Mouse (Mus musculus) liver, embryonic 16.5 days (tissue): ENCODE data around the gene Dusp11. TPM values are rescaled to one million over a fixed set of nuclear protein-coding genes. Genes with fewer than 3 reads are reported as not detected.
A peak's percentile ranks its signal among the peaks of the same experiment; 100 is the strongest.
"Not testable (repeated sequence)": the region's sequence is repeated elsewhere in the genome, so short reads cannot be mapped to it uniquely, and the experiment has no call there.

Experiments
- ATAC-seq: fragments of 200-750 bp; cut with Nextera tagmentation; 2 replicates; pipeline ENCODE4 v1.8.0; 2017; ENCODE audit warnings: low read depth, mild to moderate bottlenecking, moderate number of reproducible peaks, moderate library complexity
- H3K27ac ChIP-seq: fragments of 300-500 bp; sonication (generic); 2 replicates; pipeline ENCODE4 v1.5.1; 2014; ENCODE audit warnings: mild to moderate bottlenecking, low read length
- H3K27me3 ChIP-seq: fragments of 300-500 bp; sonication (generic); 2 replicates; pipeline ENCODE4 v1.6.1; 2014; ENCODE audit warnings: low read depth, low read length, mixed read lengths; ENCODE audit not compliant: control insufficient read depth, insufficient read depth
- H3K36me3 ChIP-seq: fragments of 300-500 bp; sonication (generic); 2 replicates; pipeline ENCODE4 v1.6.1; 2014; ENCODE audit warnings: mild to moderate bottlenecking; ENCODE audit not compliant: control insufficient read depth, insufficient read depth
- H3K4me1 ChIP-seq: fragments of 300-500 bp; sonication (generic); 2 replicates; pipeline ENCODE4 v1.6.1; 2014; ENCODE audit warnings: low read depth, low read length, mixed read lengths; ENCODE audit not compliant: control insufficient read depth
- H3K4me2 ChIP-seq: fragments of 300-500 bp; sonication (generic); 2 replicates; pipeline ENCODE4 v1.6.1; 2014; ENCODE audit warnings: low read depth, low read length, mixed read lengths
- H3K4me3 ChIP-seq: fragments of 300-500 bp; sonication (generic); 2 replicates; pipeline ENCODE4 v1.5.1; 2014; ENCODE audit warnings: low read depth, mild to moderate bottlenecking, low read length
- H3K9ac ChIP-seq: fragments of 300-500 bp; sonication (generic); 2 replicates; pipeline ENCODE4 v1.6.1; 2014; ENCODE audit warnings: low read depth, low read length
- H3K9me3 ChIP-seq: fragments of 300-500 bp; sonication (generic); replicated peaks from 2 replicates; pipeline ENCODE4 v1.6.1; 2016; ENCODE audit warnings: low read length; ENCODE audit not compliant: control insufficient read depth
- WGBS: fragments of 180-500 bp; shearing (Covaris S2); extraction: QIAGEN DNeasy Blood & Tissue Kit; methylation state at CpG from one replicate; pipeline ENCODE4 v1.1.7; 2014; ENCODE audit not compliant: insufficient replicate concordance; 5-methylcytosine and 5-hydroxymethylcytosine counted together
- polyA plus RNA-seq: library from polyadenylated mRNA; unstranded; fragments of >200 nt; fragmentation: Nextera tagmentation; extraction: Ambion mirVana; gene quantifications from 2 replicates; pipeline ENCODE4 v1.2.1, GENCODE M21; 2015

Dusp11 gene
- polyA plus RNA-seq, 1 experiment from 2014 or later, result 20.7 TPM

DNA sequence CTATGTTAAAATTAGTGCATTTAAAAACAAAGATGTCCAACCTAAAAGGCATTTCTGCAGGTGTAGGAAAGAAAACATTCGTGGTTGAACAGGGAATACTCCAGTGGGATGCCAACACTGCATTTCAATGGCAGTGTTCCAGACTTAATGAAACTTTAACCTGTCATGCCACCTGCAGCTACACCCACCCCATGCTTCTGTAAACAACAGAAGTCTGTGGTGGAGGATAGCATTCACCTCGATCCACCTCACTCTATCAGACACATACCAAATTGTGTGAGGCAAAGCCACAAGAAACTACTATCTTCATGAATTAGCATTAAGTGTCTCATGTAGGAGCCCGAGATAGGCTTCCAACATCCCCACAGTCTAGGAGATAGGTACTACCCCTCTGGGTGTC, 53.1 kb downstream of the Dusp11 start:
- H3K36me3 ChIP-seq, result no peaks in the 10 kb centered on the region
- peak; percentile 68 for ATAC-seq
- no peaks in the 10 kb centered on the region for H3K27me3 ChIP-seq
- H3K9me3 ChIP-seq, result no peaks in the 10 kb centered on the region
- H3K9ac ChIP-seq, result no peak overlapping the region
- peak overlapping the region; percentile 59 for H3K27ac ChIP-seq
- no peak overlapping the region for H3K4me2 ChIP-seq
- no peak overlapping the region for H3K4me3 ChIP-seq
- peaks cover 6% of the 10 kb centered on the region for H3K4me1 ChIP-seq
- WGBS, result 30% methylated on average over 3 of the region's 3 CpGs

DNA sequence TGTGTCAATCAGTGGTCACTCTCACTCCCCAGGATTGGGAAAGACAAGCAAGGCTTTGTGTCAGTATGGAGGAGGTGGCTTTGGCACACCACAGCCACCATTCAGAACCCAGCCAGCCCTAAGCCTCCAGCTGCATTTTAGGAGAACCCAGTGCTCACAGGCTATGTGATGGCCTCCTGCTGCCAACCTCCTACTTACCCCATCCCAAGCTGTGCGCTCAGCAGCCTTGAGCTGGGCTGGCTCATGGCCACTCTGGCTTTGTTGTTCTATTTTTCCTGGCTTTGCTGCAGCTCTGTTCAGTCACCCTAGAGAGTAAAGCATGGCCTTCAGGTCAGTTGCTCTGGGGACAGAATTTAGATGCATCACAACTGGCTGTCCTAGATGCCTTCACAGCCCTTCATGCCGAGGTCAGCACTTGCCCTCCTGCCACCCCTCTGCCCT, 54.5 kb downstream of the Dusp11 start:
- H3K36me3 ChIP-seq, H3K4me3 ChIP-seq, H3K27ac ChIP-seq, H3K27me3 ChIP-seq, ATAC-seq, H3K4me1 ChIP-seq, H3K9me3 ChIP-seq, H3K4me2 ChIP-seq, H3K9ac ChIP-seq: not testable (repeated sequence)
- WGBS, result 61% methylated on average over 2 of the region's 2 CpGs

DNA sequence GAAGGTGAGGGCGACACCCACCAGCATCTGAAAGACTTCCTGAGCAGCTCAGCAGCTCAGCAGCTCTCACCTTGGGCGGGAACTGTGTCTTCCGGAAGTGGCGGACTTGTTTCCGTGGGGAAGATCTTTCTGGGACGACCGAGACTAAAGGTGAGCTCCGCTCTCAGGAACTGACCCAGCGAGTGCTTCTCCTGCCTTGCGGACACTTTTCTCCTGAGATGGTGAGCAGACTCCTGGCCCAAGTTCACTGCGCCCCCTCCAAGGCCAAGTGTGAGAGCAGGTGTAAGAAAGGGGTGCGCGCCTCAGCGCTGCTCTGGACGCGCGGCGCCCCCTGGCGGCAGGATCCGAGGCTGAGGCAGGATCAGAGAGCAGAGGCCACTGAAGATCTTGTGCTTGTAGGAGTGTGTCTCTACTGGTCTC, 56.8 kb downstream of the Dusp11 start, which contains the start of gene Nat8f4:
Gene Nat8f4, minus strand, starts transcription at position 243 of the 420 bp plus-strand sequence.
- Histone ChIP-seq H3K4me2 (peak within 1 kb of the TSS; percentile 48), H3K4me3 (peak within 1 kb of the TSS; percentile 55)
- not testable (repeated sequence) for H3K9ac ChIP-seq, H3K9me3 ChIP-seq, H3K36me3 ChIP-seq, H3K27ac ChIP-seq, H3K27me3 ChIP-seq, H3K4me1 ChIP-seq
- ATAC-seq, result peak; percentile 71
- 11% methylated on average over 20 of the region's 20 CpGs for WGBS

DNA sequence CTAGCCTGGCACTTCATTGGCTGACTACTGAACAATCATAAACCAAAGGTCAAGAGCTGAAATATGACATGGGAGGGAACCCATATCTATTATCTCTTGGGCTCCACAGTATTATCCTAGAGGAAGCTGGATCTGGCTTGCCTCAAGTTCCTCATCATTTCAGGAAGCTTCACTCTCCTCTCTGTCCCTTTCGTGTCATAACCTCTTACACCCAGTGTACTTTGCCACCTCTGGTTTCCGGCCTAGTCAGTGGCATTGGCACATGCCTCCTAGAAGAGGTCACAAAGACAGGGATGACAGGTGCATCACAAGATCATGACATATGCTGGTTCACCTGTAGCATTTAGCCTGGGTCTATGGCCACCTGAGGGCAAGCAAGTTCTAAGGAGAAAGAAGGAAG, 59.2 kb downstream of the Dusp11 start:
- Histone ChIP-seq H3K36me3 (no peaks in the 10 kb centered on the region), H3K4me2 (no peak overlapping the region), H3K4me1 (no peaks in the 10 kb centered on the region), H3K27ac (no peak overlapping the region), H3K9ac (no peak overlapping the region), H3K4me3 (no peak overlapping the region), H3K9me3 (no peaks in the 10 kb centered on the region), H3K27me3 (no peaks in the 10 kb centered on the region)
- 60% methylated on average over 2 of the region's 2 CpGs for WGBS
- no peak for ATAC-seq

DNA sequence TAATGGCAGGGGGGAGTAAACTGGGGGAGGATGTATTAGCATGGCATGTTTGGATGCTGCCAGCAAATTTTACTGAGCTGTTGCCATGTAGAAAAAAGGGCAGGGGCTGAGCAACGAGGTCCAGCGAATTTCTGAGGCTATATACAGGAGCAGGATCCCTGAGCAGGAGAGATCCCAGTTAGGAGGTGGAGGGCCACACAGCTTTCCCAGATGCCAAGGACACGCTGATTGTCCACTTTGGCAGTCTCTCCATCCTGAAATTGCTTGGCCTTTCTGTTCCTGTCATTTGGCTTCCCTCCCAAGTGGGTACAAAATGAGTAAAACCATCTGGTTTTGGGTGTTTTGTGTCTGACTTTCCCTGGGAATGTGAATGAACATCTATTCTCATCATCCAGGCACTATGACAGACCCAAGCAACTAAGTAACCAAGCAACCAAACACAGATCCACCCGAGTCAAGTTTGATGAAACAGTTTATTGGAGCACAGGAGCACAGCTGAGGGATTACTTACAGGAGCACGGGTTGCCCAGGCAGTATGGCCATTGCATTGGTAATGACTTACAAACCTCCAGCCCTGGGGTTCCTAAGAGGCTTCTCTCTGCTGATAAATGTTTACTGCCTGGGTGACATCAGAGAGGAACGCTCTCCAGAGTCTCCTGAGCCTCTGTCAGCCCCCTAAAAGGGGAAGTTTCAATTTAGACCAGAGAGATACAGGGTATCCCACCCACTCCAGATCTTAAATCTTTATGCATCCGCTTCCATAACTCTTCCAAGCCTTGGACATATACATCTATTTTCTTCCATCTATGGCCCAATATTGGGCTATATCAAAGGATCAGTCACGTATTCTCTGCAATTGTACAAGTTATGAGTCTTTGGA, 62.6 kb downstream of the Dusp11 start:
- H3K9me3 ChIP-seq, H3K4me2 ChIP-seq, H3K9ac ChIP-seq, H3K27ac ChIP-seq, H3K4me1 ChIP-seq, ATAC-seq, H3K36me3 ChIP-seq, H3K27me3 ChIP-seq, H3K4me3 ChIP-seq: not testable (repeated sequence)
- 43% methylated on average over 7 of the region's 8 CpGs for WGBS

DNA sequence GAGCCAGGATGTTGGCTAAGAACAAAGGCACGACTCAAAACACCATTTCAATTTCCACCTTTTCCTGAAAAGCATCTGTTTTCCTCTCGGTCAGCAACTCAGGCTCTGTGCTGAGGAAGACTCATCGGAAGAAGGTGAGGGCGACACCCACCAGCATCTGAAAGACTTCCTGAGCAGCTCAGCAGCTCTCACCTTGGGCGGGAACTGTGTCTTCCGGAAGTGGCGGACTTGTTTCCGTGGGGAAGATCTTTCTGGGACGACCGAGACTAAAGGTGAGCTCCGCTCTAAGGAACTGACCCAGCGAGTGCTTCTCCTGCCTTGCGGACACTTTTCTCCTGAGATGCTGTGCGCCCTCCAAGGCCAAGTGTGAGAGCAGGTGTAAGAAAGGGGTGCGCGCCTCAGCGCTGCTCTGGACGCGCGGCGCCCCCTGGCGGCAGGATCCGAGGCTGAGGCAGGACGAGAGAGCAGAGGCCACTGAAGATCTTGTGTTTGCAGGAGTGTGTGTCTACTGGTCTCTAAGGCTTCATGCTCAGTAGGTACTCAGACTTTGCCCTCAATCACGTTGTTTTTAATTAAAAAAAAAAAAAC, 66.3 kb downstream of the Dusp11 start:
- WGBS, result 68% methylated on average over 25 of the region's 25 CpGs
- H3K27ac ChIP-seq, result not testable (repeated sequence)

More for the DNA sequence above, 66.3 kb downstream of the Dusp11 start:
- H3K27me3 ChIP-seq, ATAC-seq, H3K9me3 ChIP-seq, H3K4me1 ChIP-seq, H3K36me3 ChIP-seq, H3K4me3 ChIP-seq, H3K4me2 ChIP-seq, H3K9ac ChIP-seq: not testable (repeated sequence)

Other genes starting within 250 kb of the Dusp11 start
- gene Nat8f7, start 248.5 kb downstream of the Dusp11 start, polyA plus RNA-seq, result not detected in 2 replicates
- gene Nat8f3, start 195.9 kb downstream of the Dusp11 start, polyA plus RNA-seq, result not detected in 2 replicates
- gene Nat8f6, start 140.7 kb downstream of the Dusp11 start, polyA plus RNA-seq, result not detected in 2 replicates
- gene Nat8f5, start 140.7 kb downstream of the Dusp11 start, polyA plus RNA-seq, result not detected in 2 replicates
- 0.08 and 0.12 TPM in 2 replicates for gene Nat8, start 129.6 kb downstream of the Dusp11 start, polyA plus RNA-seq
- not detected in 2 replicates for gene Nat8f2, start 92.5 kb downstream of the Dusp11 start, polyA plus RNA-seq
- gene Nat8f4, start 56.8 kb downstream of the Dusp11 start, polyA plus RNA-seq, result 1.7 and 2.0 TPM in 2 replicates
- 17.2 and 19.1 TPM in 2 replicates for gene Tprkb, start 49.8 kb downstream of the Dusp11 start, polyA plus RNA-seq
- 19.1 and 20.5 TPM in 2 replicates for gene Nat8f1, start 46.0 kb downstream of the Dusp11 start, polyA plus RNA-seq
- not detected in 2 replicates for gene Figla, start 54.5 kb upstream of the Dusp11 start, polyA plus RNA-seq
- 87.9 and 93.6 TPM in 2 replicates for gene Add2, start 67.0 kb upstream of the Dusp11 start, polyA plus RNA-seq
- 2.3 and 2.4 TPM in 2 replicates for gene Tgfa, start 233.6 kb upstream of the Dusp11 start, polyA plus RNA-seq